11 mouse cellular contexts compared by ENCODE assay signal in genomic region chr13:17185253-17185652, GRCm38 (mm10).
A peak's percentile ranks its signal among the peaks of the same experiment; 100 is the strongest.
DNase-seq lines count a peak whose midpoint lies in the region; ATAC-seq and TF ChIP-seq lines count a peak whose summit lies in the region.
"Had no signal": no experiment of that assay in that cellular context is flagged by ENCODE, and none has a peak within 500 bp of the region (broad histone marks: within the 10 kb centered on the region; RNA-seq: fewer than 3 reads in every experiment).

No protein-coding gene starts in this region.

- peaks cover 5% of the 10 kb centered on the region; the same call in 1 of the 2 replicates for H3K4me1 ChIP-seq in lung, embryonic 14.5 days (ENCODE audit: insufficient read depth)
- peaks cover 26% of the 10 kb centered on the region for H3K4me1 ChIP-seq in limb, embryonic 10.5 days
- peaks cover 5% of the 10 kb centered on the region for H3K4me1 ChIP-seq in thymus, adult 2 months (replicated peaks; ENCODE audit: control insufficient read depth, insufficient read depth, low read length)

- H3K4me2 ChIP-seq in lung, embryonic 14.5 days = peak overlapping the region; percentile 35; the same call in 1 of the 2 replicates

- H3K27me3 ChIP-seq in lung, embryonic 14.5 days (ENCODE audit: insufficient read depth, low read length) = no peaks in the 10 kb centered on the region
- no peaks in the 10 kb centered on the region for H3K27me3 ChIP-seq in limb, embryonic 10.5 days (ENCODE audit: low read depth, poor library complexity, severe bottlenecking)
- no peaks in the 10 kb centered on the region for H3K27me3 ChIP-seq in thymus, adult 2 months (ENCODE audit: control insufficient read depth, insufficient read depth, low read length)

- intact Hi-C loops in gastrocnemius, postnatal 36 days (cut with DNase I) = no loop called here

- H3K9me3 ChIP-seq in lung, embryonic 14.5 days (ENCODE audit: low read depth, low read length) = no peaks in the 10 kb centered on the region
- H3K9me3 ChIP-seq in limb, embryonic 10.5 days (replicated peaks) = no peaks in the 10 kb centered on the region
- H3K9me3 ChIP-seq: G1E had no signal

- no peak for TF ChIP-seq POLR2A in thymus, adult 2 months (IDR thresholded peaks at IDR 0.05; ENCODE audit: control insufficient read depth, extremely low read depth, insufficient read depth, low read length, poor library complexity)

- 15% methylated on average over 8 of the region's 8 CpGs for whole genome bisulfite sequencing in lung, embryonic 14.5 days
- WGBS in limb, embryonic 10.5 days = 13% methylated on average over 8 of the region's 8 CpGs
- 3% methylated on average over 8 of the region's 8 CpGs for WGBS in thymus, adult 2 months

- peak; percentile 75; the same call in 1 of the 2 replicates for ATAC-seq in lung, embryonic 14.5 days (ENCODE audit: insufficient read depth)
- no peak for ATAC-seq in cerebellum, adult (ENCODE audit: insufficient number of reproducible peaks, low FRiP score, low TSS enrichment)
- ATAC-seq in frontal cortex, adult (ENCODE audit: low TSS enrichment) = no peak

- H3K36me3 ChIP-seq in lung, embryonic 14.5 days (ENCODE audit: insufficient read depth) = no peaks in the 10 kb centered on the region
- no peaks in the 10 kb centered on the region for H3K36me3 ChIP-seq in limb, embryonic 10.5 days
- no peaks in the 10 kb centered on the region for H3K36me3 ChIP-seq in thymus, adult 2 months (ENCODE audit: control insufficient read depth, insufficient read depth, low read length)
- H3K36me3 ChIP-seq: G1E had no signal

- TF ChIP-seq CTCF in lung, embryonic 14.5 days (IDR thresholded peaks at IDR 0.05; ENCODE audit: low read depth) = no peak
- no peak for TF ChIP-seq CTCF in thymus, adult 2 months (IDR thresholded peaks at IDR 0.05; ENCODE audit: borderline replicate concordance, control insufficient read depth, extremely low read depth, insufficient read depth, low read length, poor library complexity)

- H3K4me3 ChIP-seq in lung, embryonic 14.5 days (ENCODE audit: low read depth, low read length) = no peak overlapping the region
- peak overlapping the region; percentile 17; the same call in 1 of the 2 replicates for H3K4me3 ChIP-seq in limb, embryonic 10.5 days
- peak overlapping the region; percentile 23; the same call in 1 of the 2 replicates for H3K4me3 ChIP-seq in thymus, adult 2 months (ENCODE audit: control insufficient read depth, insufficient read depth, low read length)
- H3K4me3 ChIP-seq: myocyte had no signal

- peak; percentile 52 for DNase-seq in lung, embryonic 14.5 days
- DNase-seq in lung, adult 18-20 months = no peak
- DNase-seq in embryo, embryonic 10.5 days (ENCODE audit: low spot score) = peak; percentile 63
- peak; percentile 84 for DNase-seq in limb, embryonic 10.5 days (ENCODE audit: low spot score)
- peak; percentile 9 for DNase-seq in thymus, adult 2 months
- DNase-seq in gastrocnemius, postnatal 36 days = no peak
- DNase-seq: gastrocnemius, postnatal 14 days had no signal

- H3K27ac ChIP-seq in lung, embryonic 14.5 days (ENCODE audit: low read depth) = 0 out of 2 replicates have a peak overlapping the region, but pooled peaks have one; percentile 8
- peak overlapping the region; percentile 68 for H3K27ac ChIP-seq in limb, embryonic 10.5 days
- H3K27ac ChIP-seq in thymus, adult 2 months (ENCODE audit: control insufficient read depth, insufficient read depth, low read length) = no peak overlapping the region

- H3K9ac ChIP-seq in lung, embryonic 14.5 days = no peak overlapping the region

Comparison
In these comparisons a context has a peak if more than half of its experiments do, and no peak if none do; other contexts are left out.
1. DNase-seq: peak in lung, embryonic 14.5 days (single experiment), embryo, embryonic 10.5 days (single experiment), limb, embryonic 10.5 days (single experiment) and thymus, adult 2 months (single experiment); none in lung, adult 18-20 months (0 of 2) and gastrocnemius, postnatal 36 days (0 of 2).